Mouse (Mus musculus) MEL (cell line): Measurements from ENCODE around the gene Homer2. TPM values are rescaled to one million over a fixed set of nuclear protein-coding genes. Genes with fewer than 3 reads are reported as not detected.

ENCODE experiments used
- DNase-seq: peaks from one replicate; pipeline ENCODE4 v3.0.0; 2011; ENCODE audit warnings: low read depth, low spot score
- H3K27ac ChIP-seq: 2 replicates; pipeline ENCODE4 v1.5.1; 2012; ENCODE audit warnings: low read depth, mild to moderate bottlenecking, control low read depth, low read length, moderate library complexity; ENCODE audit not compliant: control insufficient read depth
- H3K27me3 ChIP-seq, 2 experiments: fragments of 150-350 bp in 1 of 2; sonication (generic) in 1 of 2; 2 replicates each; pipeline ENCODE4 v1.6.1; 2012; ENCODE audit warnings: low read length in 2 of 2, mild to moderate bottlenecking in 2 of 2, improper control_type of control experiment in 1 of 2, moderate library complexity in 1 of 2; ENCODE audit not compliant: insufficient read depth in 2 of 2, control insufficient read depth in 1 of 2
- H3K36me3 ChIP-seq, 2 experiments: 2 replicates each; pipeline ENCODE4 v1.6.1; 2012 to 2014; ENCODE audit warnings: low read length in 2 of 2, improper control_type of control experiment in 1 of 2, inconsistent platforms in 1 of 2, mild to moderate bottlenecking in 1 of 2; ENCODE audit not compliant: insufficient read depth in 2 of 2, control insufficient read depth in 1 of 2
- H3K4me1 ChIP-seq, 2 experiments: fragments of 150-350 bp in 1 of 2; sonication (generic) in 1 of 2; 2 replicates each; pipeline ENCODE4 v1.6.1; 2012; ENCODE audit warnings: low read length in 2 of 2, improper control_type of control experiment in 1 of 2, mild to moderate bottlenecking in 1 of 2; ENCODE audit not compliant: insufficient read depth in 2 of 2, control insufficient read depth in 1 of 2
- H3K4me3 ChIP-seq, 2 experiments: fragments of 150-350 bp in 1 of 2; sonication (generic) in 1 of 2; 2 replicates each; pipeline ENCODE4 v1.5.1; 2012; ENCODE audit warnings: low read depth in 2 of 2, low read length in 2 of 2, mild to moderate bottlenecking in 2 of 2, moderate library complexity in 2 of 2, control low read depth in 1 of 2, improper control_type of control experiment in 1 of 2; ENCODE audit not compliant: control insufficient read depth in 1 of 2, insufficient read depth in 1 of 2
- H3K79me2 ChIP-seq: 2 replicates; pipeline ENCODE4 v1.6.1; 2012; ENCODE audit warnings: mild to moderate bottlenecking, low read length, moderate library complexity; ENCODE audit not compliant: control insufficient read depth, poor library complexity, insufficient read depth
- H3K9ac ChIP-seq: 2 replicates; pipeline ENCODE4 v1.6.1; 2012; ENCODE audit warnings: low read depth, mild to moderate bottlenecking, control low read depth, low read length, moderate library complexity; ENCODE audit not compliant: control insufficient read depth, poor library complexity, severe bottlenecking
- H3K9me3 ChIP-seq: fragments of 150-350 bp; sonication (generic); replicated peaks from 2 replicates; pipeline ENCODE4 v1.6.1; 2012; ENCODE audit warnings: mild to moderate bottlenecking, low read length, improper control_type of control experiment, moderate library complexity; ENCODE audit not compliant: insufficient read depth
- BHLHE40 ChIP-seq: IDR thresholded peaks from 2 replicates; pipeline ENCODE4 v1.6.1; 2012; ENCODE audit warnings: low read depth, mild to moderate bottlenecking, inconsistent platforms, low read length, improper control_type of control experiment, borderline replicate concordance
- CHD2 ChIP-seq: IDR thresholded peaks from 2 replicates; pipeline ENCODE4 v1.6.1; 2011; ENCODE audit warnings: low read length, improper control_type of control experiment
- CTCF ChIP-seq, 3 experiments: IDR thresholded peaks in 2 of 3; conservative IDR thresholded peaks in 1 of 3; 2 replicates each; pipeline ENCODE4 v1.5.1; 2011 to 2012; ENCODE audit warnings: low read length in 3 of 3, low read depth in 2 of 3, mild to moderate bottlenecking in 2 of 3, improper control_type of control experiment in 1 of 3, inconsistent platforms in 1 of 3, mixed read lengths in 1 of 3, moderate library complexity in 1 of 3; ENCODE audit not compliant: control insufficient read depth in 1 of 3, insufficient read depth in 1 of 3, poor library complexity in 1 of 3, severe bottlenecking in 1 of 3
- ETS1 ChIP-seq: IDR thresholded peaks from 2 replicates; pipeline ENCODE4 v1.6.1; 2012; ENCODE audit warnings: low read depth, mild to moderate bottlenecking, inconsistent platforms, low read length, improper control_type of control experiment, moderate library complexity
- GABPA ChIP-seq: IDR thresholded peaks from 2 replicates; pipeline ENCODE4 v1.6.1; 2012; ENCODE audit warnings: low read depth, mild to moderate bottlenecking, inconsistent platforms, low read length, improper control_type of control experiment, moderate library complexity
- HCFC1 ChIP-seq: IDR thresholded peaks from 2 replicates; pipeline ENCODE4 v1.6.1; 2012; ENCODE audit warnings: low read depth, mild to moderate bottlenecking, inconsistent platforms, low read length, improper control_type of control experiment, moderate library complexity
- JUND ChIP-seq: IDR thresholded peaks from 2 replicates; pipeline ENCODE4 v1.6.1; 2011; ENCODE audit warnings: low read depth, mild to moderate bottlenecking, improper control_type of control experiment, low read length
- KAT2A ChIP-seq: conservative IDR thresholded peaks from 2 replicates; pipeline ENCODE4 v1.6.1; 2012; ENCODE audit warnings: low read depth, low read length, improper control_type of control experiment, inconsistent platforms
- MAFK ChIP-seq: IDR thresholded peaks from 2 replicates; pipeline ENCODE4 v1.6.1; 2011; ENCODE audit warnings: low read depth, mild to moderate bottlenecking, low read length, improper control_type of control experiment, borderline replicate concordance
- MAX ChIP-seq: IDR thresholded peaks from 2 replicates; pipeline ENCODE4 v1.6.1; 2011; ENCODE audit warnings: low read length, improper control_type of control experiment
- MEF2A ChIP-seq: IDR thresholded peaks from 2 replicates; pipeline ENCODE4 v1.6.1; 2014; ENCODE audit warnings: low read depth, mild to moderate bottlenecking, inconsistent platforms, low read length, improper control_type of control experiment; ENCODE audit not compliant: poor library complexity, insufficient replicate concordance, severe bottlenecking; ENCODE audit errors: extremely low read depth
- MYC ChIP-seq: IDR thresholded peaks from 2 replicates; pipeline ENCODE4 v1.6.1; 2011; ENCODE audit warnings: low read depth, mild to moderate bottlenecking, low read length, improper control_type of control experiment, moderate library complexity
- NRF1 ChIP-seq: IDR thresholded peaks from 2 replicates; pipeline ENCODE4 v1.6.1; 2014; ENCODE audit warnings: low read depth, mild to moderate bottlenecking, inconsistent platforms, low read length, improper control_type of control experiment, moderate library complexity; ENCODE audit not compliant: poor library complexity, insufficient read depth, severe bottlenecking
- POLR2AphosphoS5 ChIP-seq: IDR thresholded peaks from 2 replicates; pipeline ENCODE4 v1.6.1; 2012; ENCODE audit warnings: low read depth, borderline replicate concordance, mild to moderate bottlenecking, inconsistent platforms, low read length, moderate library complexity, mixed read lengths
- RCOR1 ChIP-seq: IDR thresholded peaks from 2 replicates; pipeline ENCODE4 v1.6.1; 2012; ENCODE audit warnings: low read depth, mild to moderate bottlenecking, inconsistent platforms, low read length, improper control_type of control experiment
- SMC3 ChIP-seq: IDR thresholded peaks from 2 replicates; pipeline ENCODE4 v1.6.1; 2011; ENCODE audit warnings: low read depth, low read length, improper control_type of control experiment
- TAL1 ChIP-seq: IDR thresholded peaks from 2 replicates; pipeline ENCODE4 v1.6.1; 2012; ENCODE audit warnings: mild to moderate bottlenecking, inconsistent platforms, low read length, moderate library complexity, mixed read lengths
- UBTF ChIP-seq: IDR thresholded peaks from 2 replicates; pipeline ENCODE4 v1.6.1; 2012; ENCODE audit warnings: low read depth, mild to moderate bottlenecking, inconsistent platforms, low read length, improper control_type of control experiment, moderate library complexity, borderline replicate concordance; ENCODE audit not compliant: insufficient read depth
- USF1 ChIP-seq: IDR thresholded peaks from 2 replicates; pipeline ENCODE4 v1.6.1; 2014; ENCODE audit warnings: low read depth, mild to moderate bottlenecking, inconsistent platforms, low read length, improper control_type of control experiment, moderate library complexity
- ZC3H11A ChIP-seq: IDR thresholded peaks from 2 replicates; pipeline ENCODE4 v1.6.1; 2012; ENCODE audit warnings: low read depth, mild to moderate bottlenecking, inconsistent platforms, low read length, improper control_type of control experiment
- ZMIZ1 ChIP-seq: IDR thresholded peaks from 2 replicates; pipeline ENCODE4 v1.6.1; 2012; ENCODE audit warnings: low read depth, mild to moderate bottlenecking, inconsistent platforms, low read length, improper control_type of control experiment, moderate library complexity
- ZNF384 ChIP-seq: IDR thresholded peaks from 2 replicates; pipeline ENCODE4 v1.6.1; 2012; ENCODE audit warnings: low read depth, mild to moderate bottlenecking, inconsistent platforms, low read length, improper control_type of control experiment
- polyA plus RNA-seq, 2 experiments: library from polyadenylated mRNA; stranded (reverse) in 1 of 2; unstranded in 1 of 2; fragments of >175 nt in 1 of 2; fragments of >200 nt in 1 of 2; gene quantifications; 2 replicates each; pipeline versions ENCODE4 v1.2.1 to v1.2.4; 2012; ENCODE audit warnings: low replicate concordance in 2 of 2, low read depth in 1 of 2; ENCODE audit not compliant: insufficient read length in 2 of 2, insufficient read depth in 1 of 2, missing spikeins in 1 of 2
- total RNA-seq: library from RNA; depleted of rRNA; stranded (reverse); fragments of 300-350 nt; gene quantifications from 2 replicates; pipeline ENCODE4 v1.2.3, GENCODE M21; 2012

Homer2 gene
- total and polyA plus RNA-seq, 3 experiments, result 18.4 to 39.0 TPM; not detected in 1

DNA sequence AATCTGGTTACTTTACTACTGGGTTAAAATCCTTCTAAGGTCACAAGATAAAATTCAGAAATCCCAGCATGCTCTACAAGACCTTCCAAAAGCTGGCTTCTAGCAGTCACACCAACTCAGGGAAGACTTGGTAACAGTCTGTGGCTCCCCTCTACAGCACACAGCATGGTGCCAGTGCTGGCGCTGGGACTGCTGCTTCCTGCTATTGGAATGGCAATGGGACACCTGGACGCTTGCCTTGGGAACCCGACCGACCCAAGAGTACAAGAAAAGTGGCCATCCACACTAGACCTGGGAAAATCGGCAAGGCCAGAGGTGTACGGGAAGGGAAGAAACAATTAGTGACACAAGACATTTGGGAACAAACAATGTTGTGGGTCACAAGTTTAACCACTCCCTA lies 74.7 kb downstream of the Homer2 start:
- Histone ChIP-seq H3K36me3 (no peaks in the 10 kb centered on the region), H3K79me2 (no peaks in the 10 kb centered on the region), H3K4me3 (no peak overlapping the region), H3K4me1 (no peaks in the 10 kb centered on the region), H3K27me3 (no peaks in the 10 kb centered on the region), H3K27ac (no peak overlapping the region), H3K9me3 (no peaks in the 10 kb centered on the region), H3K9ac (no peak overlapping the region)
- TF ChIP-seq GABPA (no peak), MAX (no peak), MYC (no peak), ZMIZ1 (no peak), NRF1 (no peak), RCOR1 (no peak), JUND (no peak), USF1 (no peak), KAT2A (no peak), ETS1 (no peak), UBTF (no peak), MEF2A (no peak)
- DNase-seq, result no peak

DNA sequence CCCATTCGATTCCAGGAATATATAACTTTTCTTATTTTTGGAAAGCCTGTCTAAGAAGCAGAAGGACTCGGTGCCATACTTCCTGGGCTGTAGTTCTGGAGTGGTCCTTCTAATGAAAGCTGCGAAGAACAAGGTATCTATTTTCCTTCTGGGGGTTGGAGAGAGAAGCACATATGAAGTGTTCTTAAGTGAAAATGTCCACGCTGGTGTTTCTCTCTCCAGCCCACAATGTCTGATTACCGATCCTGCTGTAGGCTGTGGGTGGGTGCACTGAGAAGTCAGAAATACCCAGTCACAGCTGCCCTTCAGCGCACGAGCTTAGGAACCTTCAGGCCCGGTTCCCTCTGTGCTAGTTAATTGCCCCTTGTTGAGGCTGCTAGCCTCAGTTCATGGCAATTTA lies 76.1 kb downstream of the Homer2 start:
- H3K36me3 ChIP-seq, result no peaks in the 10 kb centered on the region
- no peak overlapping the region for H3K27ac ChIP-seq
- no peak overlapping the region for H3K4me3 ChIP-seq
- H3K4me1 ChIP-seq, result no peaks in the 10 kb centered on the region
- no peaks in the 10 kb centered on the region for H3K27me3 ChIP-seq
- H3K9me3 ChIP-seq, result no peaks in the 10 kb centered on the region
- TF ChIP-seq ETS1 (no peak), ZMIZ1 (no peak), ZC3H11A (no peak), ZNF384 (no peak), BHLHE40 (no peak), RCOR1 (no peak), CTCF (IDR thresholded peaks at IDR 0.05 in 2 of 3, conservative IDR thresholded peaks at IDR 0.05 in 1 of 3; ENCODE audit: control insufficient read depth in 1 of 3, insufficient read depth in 1 of 3, low read depth in 2 of 3, low read length in 3 of 3, poor library complexity in 1 of 3, severe bottlenecking in 1 of 3) (no peak), POLR2AphosphoS5 (no peak), USF1 (no peak), SMC3 (no peak), TAL1 (no peak), MAFK (no peak), HCFC1 (no peak), GABPA (no peak), UBTF (no peak), CHD2 (no peak), MAX (no peak), JUND (no peak)
- DNase-seq, result no peak
- H3K79me2 ChIP-seq, result no peaks in the 10 kb centered on the region
- H3K9ac ChIP-seq, result no peak overlapping the region
